Mouse (Mus musculus) lung, embryonic 14.5 days (tissue): ENCODE data around the gene Prdm8. TPM values are rescaled to one million over a fixed set of nuclear protein-coding genes. Genes with fewer than 3 reads are reported as not detected.
A peak's percentile ranks its signal among the peaks of the same experiment; 100 is the strongest.

ENCODE experiments used
- ATAC-seq: fragments of 200-750 bp; cut with Nextera tagmentation; 2 replicates; pipeline ENCODE4 v1.8.0; 2017; ENCODE audit warnings: mild to moderate bottlenecking, moderate TSS enrichment, moderate library complexity; ENCODE audit not compliant: insufficient read depth
- DNase-seq: peaks from one replicate; pipeline ENCODE4 v3.0.0-alpha.2; 2015
- H3K27ac ChIP-seq: fragments of 300-500 bp; sonication (generic); 2 replicates; pipeline ENCODE4 v1.5.1; 2014; ENCODE audit warnings: low read depth, mild to moderate bottlenecking, moderate library complexity
- H3K27me3 ChIP-seq: fragments of 300-500 bp; sonication (generic); 2 replicates; pipeline ENCODE4 v1.6.1; 2014; ENCODE audit warnings: low read length, control low read depth; ENCODE audit not compliant: insufficient read depth
- H3K36me3 ChIP-seq: fragments of 300-500 bp; sonication (generic); 2 replicates; pipeline ENCODE4 v1.6.1; 2014; ENCODE audit warnings: control low read depth; ENCODE audit not compliant: insufficient read depth
- H3K4me1 ChIP-seq: fragments of 300-500 bp; sonication (generic); 2 replicates; pipeline ENCODE4 v1.6.1; 2014; ENCODE audit warnings: antibody characterized with exemption, control low read depth; ENCODE audit not compliant: insufficient read depth
- H3K4me2 ChIP-seq: fragments of 300-500 bp; sonication (generic); 2 replicates; pipeline ENCODE4 v1.6.1; 2014; ENCODE audit warnings: mild to moderate bottlenecking
- H3K4me3 ChIP-seq: fragments of 300-500 bp; sonication (generic); 2 replicates; pipeline ENCODE4 v1.5.1; 2014; ENCODE audit warnings: low read depth, low read length
- H3K9ac ChIP-seq: fragments of 300-500 bp; sonication (generic); 2 replicates; pipeline ENCODE4 v1.6.1; 2014
- H3K9me3 ChIP-seq: fragments of 300-500 bp; sonication (generic); 2 replicates; pipeline ENCODE4 v1.6.1; 2016; ENCODE audit warnings: low read depth, low read length, control low read depth
- CTCF ChIP-seq: IDR thresholded peaks from 2 replicates; pipeline ENCODE4 v1.5.1; 2016; ENCODE audit warnings: antibody characterized with exemption, low read depth
- WGBS: fragments of 180-500 bp; shearing (Covaris S2); extraction: QIAGEN DNeasy Blood & Tissue Kit; methylation state at CpG from one replicate; pipeline ENCODE4 v1.1.7; 2014; 5-methylcytosine and 5-hydroxymethylcytosine counted together
- polyA plus RNA-seq: library from polyadenylated mRNA; unstranded; fragments of >200 nt; fragmentation: Nextera tagmentation; extraction: Ambion mirVana; gene quantifications from 2 replicates; pipeline ENCODE4 v1.2.1, GENCODE M21; 2014

Prdm8 gene
- polyA plus RNA-seq, 1 experiment from 2014 or later = 1.1 TPM

GRCm38 (mm10) chr5:98198412-98199218 lies 31.6 kb downstream of the Prdm8 start:
- ATAC-seq = no peak
- 53% methylated on average over 7 of the region's 7 CpGs for WGBS

GRCm38 (mm10) chr5:98199219-98199552 lies 32.2 kb downstream of the Prdm8 start:
- TF ChIP-seq CTCF = no peak
- Histone ChIP-seq H3K9me3 (no peaks in the 10 kb centered on the region), H3K4me3 (no peak overlapping the region), H3K27me3 (no peaks in the 10 kb centered on the region), H3K9ac (no peak overlapping the region), H3K4me2 (no peak overlapping the region), H3K36me3 (no peaks in the 10 kb centered on the region), H3K4me1 (no peaks in the 10 kb centered on the region), H3K27ac (no peak overlapping the region)
- ATAC-seq (no peak), DNase-seq (no peak)
- 51% methylated on average over 7 of the region's 7 CpGs for WGBS

More at GRCm38 (mm10) chr5:98198412-98199218, 31.6 kb downstream of the Prdm8 start:
- peak; percentile 51 for TF ChIP-seq CTCF
- DNase-seq = peak; percentile 64
- Histone ChIP-seq H3K9me3 (no peaks in the 10 kb centered on the region), H3K4me1 (no peaks in the 10 kb centered on the region), H3K27ac (no peak overlapping the region), H3K27me3 (no peaks in the 10 kb centered on the region), H3K4me2 (no peak overlapping the region), H3K9ac (no peak overlapping the region), H3K36me3 (no peaks in the 10 kb centered on the region), H3K4me3 (no peak overlapping the region)

GRCm38 (mm10) chr5:98201606-98202005 lies 34.6 kb downstream of the Prdm8 start:
- Histone ChIP-seq H3K4me2 (no peak overlapping the region), H3K9me3 (no peaks in the 10 kb centered on the region), H3K27ac (no peak overlapping the region), H3K27me3 (no peaks in the 10 kb centered on the region), H3K4me3 (no peak overlapping the region), H3K4me1 (no peaks in the 10 kb centered on the region), H3K36me3 (no peaks in the 10 kb centered on the region), H3K9ac (no peak overlapping the region)
- 69% methylated on average over 3 of the region's 3 CpGs for WGBS
- ATAC-seq (no peak), DNase-seq (peak; percentile 64)
- TF ChIP-seq CTCF = no peak

GRCm38 (mm10) chr5:98202996-98203395 lies 36.0 kb downstream of the Prdm8 start:
- DNase-seq (peak; percentile 68), ATAC-seq (peak; percentile 65; the same call in 1 of the 2 replicates)
- Histone ChIP-seq H3K4me2 (no peak overlapping the region), H3K9ac (no peak overlapping the region), H3K4me3 (no peak overlapping the region), H3K9me3 (no peaks in the 10 kb centered on the region), H3K27me3 (no peaks in the 10 kb centered on the region), H3K27ac (no peak overlapping the region), H3K4me1 (no peaks in the 10 kb centered on the region), H3K36me3 (no peaks in the 10 kb centered on the region)
- no peak for TF ChIP-seq CTCF
- WGBS = 6% methylated on average over 4 of the region's 4 CpGs

- 52% methylated on average over 4 of the region's 4 CpGs for WGBS
- Histone ChIP-seq H3K36me3 (no peaks in the 10 kb centered on the region), H3K4me3 (no peak overlapping the region), H3K9ac (no peak overlapping the region), H3K9me3 (no peaks in the 10 kb centered on the region), H3K27ac (no peak overlapping the region), H3K4me2 (no peak overlapping the region), H3K27me3 (no peaks in the 10 kb centered on the region), H3K4me1 (no peaks in the 10 kb centered on the region)
- DNase-seq (peak; percentile 36), ATAC-seq (no peak)
- TF ChIP-seq CTCF = no peak
Observed at GRCm38 (mm10) chr5:98212501-98212900, 45.5 kb downstream of the Prdm8 start.

- no peak for TF ChIP-seq CTCF
- no peaks in the 10 kb centered on the region for H3K27me3 ChIP-seq
- DNase-seq = peak; percentile 12
- no peak overlapping the region for H3K4me2 ChIP-seq
- ATAC-seq = no peak
- WGBS = 63% methylated on average over 4 of the region's 4 CpGs
- H3K4me1 ChIP-seq = no peaks in the 10 kb centered on the region
- H3K9me3 ChIP-seq = no peaks in the 10 kb centered on the region
- H3K36me3 ChIP-seq = no peaks in the 10 kb centered on the region
- H3K9ac ChIP-seq = no peak overlapping the region
- H3K27ac ChIP-seq = no peak overlapping the region
- no peak overlapping the region for H3K4me3 ChIP-seq
Observed at GRCm38 (mm10) chr5:98221956-98222355, 55.0 kb downstream of the Prdm8 start.

GRCm38 (mm10) chr5:98226710-98227109 lies 59.7 kb downstream of the Prdm8 start:
- TF ChIP-seq CTCF = no peak
- ATAC-seq (no peak), DNase-seq (no peak)
- Histone ChIP-seq H3K4me3 (no peak overlapping the region), H3K9ac (no peak overlapping the region), H3K4me1 (no peaks in the 10 kb centered on the region), H3K4me2 (no peak overlapping the region), H3K9me3 (no peaks in the 10 kb centered on the region), H3K36me3 (no peaks in the 10 kb centered on the region), H3K27ac (no peak overlapping the region), H3K27me3 (no peaks in the 10 kb centered on the region)
- WGBS = 58% methylated on average over 2 of the region's 2 CpGs
